Mouse (Mus musculus): ENCODE data around the gene Col4a4.

- TF ChIP-seq CTCF (IDR thresholded peaks at IDR 0.05; ENCODE audit: low read depth) (no peak), EP300 (IDR thresholded peaks at IDR 0.05; ENCODE audit: low read depth) (no peak)
These were observed 177.4 kb downstream of the Col4a4 start for GRCm38 (mm10) chr1:82409271-82409670.

All from liver, embryonic 14.5 days (tissue).